Mouse (Mus musculus) olfactory bulb, adult 2 months (tissue): ENCODE measurements around the gene AI597479.

Source experiments
- CTCF ChIP-seq: fragments of 200-500 bp; IDR thresholded peaks from 2 replicates; pipeline ENCODE4 v1.5.1; 2012; ENCODE audit warnings: low read depth, mild to moderate bottlenecking, low read length, moderate library complexity; ENCODE audit not compliant: insufficient read depth
- POLR2A ChIP-seq: fragments of 200-500 bp; IDR thresholded peaks from 2 replicates; pipeline ENCODE4 v1.6.1; 2012; ENCODE audit warnings: mild to moderate bottlenecking, low read depth, low read length, moderate library complexity; ENCODE audit not compliant: insufficient read depth

DNA sequence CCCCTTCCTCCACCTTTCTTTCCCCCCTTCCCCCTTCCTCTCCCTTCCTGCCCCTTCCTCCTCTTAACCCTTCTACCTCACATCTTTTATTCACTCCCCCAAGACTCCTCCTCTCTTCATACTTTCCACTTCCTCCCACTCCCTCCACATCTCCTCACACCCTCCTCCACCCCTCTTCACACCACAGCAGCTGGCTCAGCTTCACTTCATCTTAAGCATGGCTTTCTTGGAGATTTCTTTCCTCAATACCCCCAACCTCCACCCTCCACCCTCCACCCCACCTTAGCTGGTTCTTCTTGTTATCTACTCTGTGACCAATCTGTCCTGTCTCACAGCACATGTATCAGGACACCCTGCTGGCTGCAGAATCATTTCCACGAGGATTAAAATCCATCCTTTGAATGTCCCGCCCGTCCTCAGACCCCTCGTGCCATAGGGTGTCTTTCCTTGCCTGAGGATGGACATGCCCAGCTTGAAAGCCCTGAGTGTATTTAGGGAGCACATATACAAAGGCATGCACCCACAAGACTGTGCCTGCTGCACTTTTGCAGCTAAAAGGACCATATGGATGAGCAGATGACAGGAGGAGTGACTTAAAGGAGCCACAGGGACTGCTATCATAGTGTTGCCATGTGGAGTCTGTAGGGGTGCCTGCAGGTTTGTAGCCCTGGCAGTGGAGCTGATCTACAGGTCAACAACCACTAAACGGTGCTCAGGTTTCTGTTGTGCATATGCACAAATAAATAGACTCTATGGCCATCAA is 31.9 kb downstream of the AI597479 start:
- TF ChIP-seq CTCF, result no peak
- no peak for TF ChIP-seq POLR2A
